Mouse (Mus musculus) heart, embryonic 15.5 days (tissue): ENCODE measurements around the gene Sap30bp. TPM values are rescaled to one million over a fixed set of nuclear protein-coding genes. Genes with fewer than 3 reads are reported as not detected.

Experiments used
- ATAC-seq: fragments of 200-750 bp; cut with Nextera tagmentation; replicated peaks from 2 replicates; pipeline ENCODE4 v1.8.0; 2017; ENCODE audit warnings: low read depth, moderate TSS enrichment; ENCODE audit not compliant: insufficient number of reproducible peaks, insufficient read depth, low FRiP score
- H3K27ac ChIP-seq: fragments of 300-500 bp; sonication (generic); 2 replicates; pipeline ENCODE4 v1.5.1; 2015; ENCODE audit warnings: mild to moderate bottlenecking, inconsistent platforms
- H3K27me3 ChIP-seq: fragments of 300-500 bp; sonication (generic); 2 replicates; pipeline ENCODE4 v1.6.1; 2015; ENCODE audit warnings: inconsistent platforms
- H3K36me3 ChIP-seq: fragments of 300-500 bp; sonication (generic); 2 replicates; pipeline ENCODE4 v1.6.1; 2015; ENCODE audit warnings: mild to moderate bottlenecking, inconsistent platforms
- H3K4me1 ChIP-seq: fragments of 300-500 bp; sonication (generic); replicated peaks from 2 replicates; pipeline ENCODE4 v1.6.1; 2015; ENCODE audit warnings: inconsistent platforms
- H3K4me2 ChIP-seq: fragments of 300-500 bp; sonication (generic); 2 replicates; pipeline ENCODE4 v1.6.1; 2015; ENCODE audit warnings: inconsistent platforms, mild to moderate bottlenecking, moderate library complexity
- H3K4me3 ChIP-seq: fragments of 300-500 bp; sonication (generic); 2 replicates; pipeline ENCODE4 v1.5.1; 2015; ENCODE audit warnings: mild to moderate bottlenecking, inconsistent platforms
- H3K9ac ChIP-seq: fragments of 300-500 bp; sonication (generic); 2 replicates; pipeline ENCODE4 v1.6.1; 2015; ENCODE audit warnings: mild to moderate bottlenecking, inconsistent platforms
- H3K9me3 ChIP-seq: fragments of 300-500 bp; sonication (generic); replicated peaks from 2 replicates; pipeline ENCODE4 v1.6.1; 2016; ENCODE audit warnings: inconsistent platforms
- WGBS: fragments of 180-500 bp; shearing (Covaris S2); methylation state at CpG from one replicate; pipeline ENCODE4 v1.1.7; 2015; ENCODE audit warnings: mixed read lengths; 5-methylcytosine and 5-hydroxymethylcytosine counted together
- polyA plus RNA-seq: library from polyadenylated mRNA; unstranded; fragments of >200 nt; fragmentation: Nextera tagmentation; extraction: Ambion mirVana; gene quantifications from 2 replicates; pipeline ENCODE4 v1.2.1, GENCODE M21; 2015

The Sap30bp gene
- polyA plus RNA-seq, 1 experiment from 2014 or later = 21.4 TPM

DNA sequence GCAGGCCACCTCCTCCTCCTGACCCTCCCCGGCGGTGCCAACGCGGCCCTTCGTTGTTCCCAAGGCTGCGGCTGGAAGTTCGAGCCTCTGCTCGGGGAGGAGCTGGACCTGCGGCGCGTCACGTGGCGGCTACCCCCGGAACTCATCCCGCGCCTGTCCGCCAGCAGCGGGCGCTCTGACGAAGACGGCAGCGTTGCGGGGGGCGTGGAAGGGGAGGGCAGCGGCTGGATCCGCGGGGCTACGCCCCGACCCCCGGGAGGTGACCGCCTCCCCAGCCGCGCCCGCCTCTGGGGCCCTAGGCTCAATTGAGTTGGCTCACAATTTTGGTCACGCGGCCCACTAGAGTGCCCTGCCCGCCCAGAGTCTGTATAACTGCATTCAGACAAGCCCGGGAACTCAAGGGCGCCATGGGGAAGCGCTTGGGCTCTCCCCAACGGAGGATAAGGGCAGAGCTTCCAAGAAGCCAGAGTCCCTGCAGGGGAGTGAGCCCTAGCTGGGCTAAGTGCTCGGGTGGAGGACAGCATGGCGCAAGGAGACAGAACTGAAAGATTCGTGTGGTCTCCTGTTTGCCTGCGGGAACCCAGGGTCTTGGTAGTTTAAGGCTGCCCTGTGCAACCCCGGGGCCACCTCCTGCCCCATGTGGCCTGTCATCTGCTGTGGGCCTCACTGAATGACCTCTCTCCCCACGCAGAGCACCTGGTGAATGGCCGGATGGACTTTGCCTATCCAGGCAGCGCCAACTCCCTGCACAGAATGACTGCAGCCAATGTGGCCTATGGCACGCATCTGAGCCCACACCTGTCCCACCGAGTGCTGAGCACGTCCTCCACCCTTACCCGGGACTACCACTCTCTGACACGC is 72.0 kb downstream of the Sap30bp start:
- peak overlapping the region; percentile 83 for H3K27ac ChIP-seq
- peaks cover 19% of the 10 kb centered on the region for H3K4me1 ChIP-seq
- H3K4me2 ChIP-seq = peak overlapping the region; percentile 86
- H3K9me3 ChIP-seq = no peaks in the 10 kb centered on the region
- 5% methylated on average over 54 of the region's 54 CpGs for WGBS
- peak overlapping the region; percentile 41 for H3K4me3 ChIP-seq
- H3K9ac ChIP-seq = peak overlapping the region; percentile 66
- ATAC-seq = peak; percentile 78
- peaks cover 2% of the 10 kb centered on the region; the same call in 1 of the 2 replicates for H3K27me3 ChIP-seq
- peaks cover 21% of the 10 kb centered on the region for H3K36me3 ChIP-seq

DNA sequence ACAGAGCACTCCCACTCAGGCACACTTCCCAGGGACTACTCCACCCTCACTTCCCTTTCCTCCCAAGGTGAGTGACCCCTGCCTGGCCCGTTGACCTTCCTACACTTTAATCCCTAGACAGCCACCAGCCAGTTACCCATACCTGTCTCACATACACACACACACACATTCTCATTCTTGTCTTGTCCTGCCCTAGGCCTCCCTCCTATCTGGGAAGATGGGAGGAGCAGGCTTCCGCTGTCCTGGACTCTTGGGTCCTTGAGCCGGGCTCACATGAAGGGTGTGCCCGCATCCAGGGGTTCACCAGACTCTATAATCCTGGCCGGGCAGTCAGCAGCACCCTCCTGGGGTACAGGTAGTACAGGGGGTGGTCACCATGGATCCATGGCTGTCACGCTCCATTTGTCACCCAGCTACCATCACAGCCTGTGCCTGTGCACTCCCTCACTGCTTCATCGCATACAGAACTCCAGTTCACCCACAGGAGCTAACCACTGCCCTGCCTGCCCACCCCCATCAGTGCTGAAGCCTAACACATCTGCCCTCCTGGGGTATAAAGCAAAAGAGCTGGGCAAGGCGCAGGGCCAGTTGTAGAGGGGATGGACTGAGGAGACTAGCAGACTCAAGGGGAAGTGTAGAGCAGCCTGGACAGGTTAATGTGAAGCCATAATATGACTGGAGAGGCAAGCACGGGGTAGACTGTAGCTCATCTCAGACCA is 72.8 kb downstream of the Sap30bp start:
- ATAC-seq = no peak

GRCm38 (mm10) chr11:116007095-116007850 is 74.2 kb downstream of the Sap30bp start:
- Histone ChIP-seq H3K9me3 (no peaks in the 10 kb centered on the region), H3K4me1 (peaks cover 30% of the 10 kb centered on the region), H3K36me3 (peaks cover 21% of the 10 kb centered on the region), H3K9ac (no peak overlapping the region), H3K27ac (no peak overlapping the region), H3K27me3 (no peaks in the 10 kb centered on the region), H3K4me3 (no peak overlapping the region), H3K4me2 (no peak overlapping the region)
- 87% methylated on average over 28 of the region's 28 CpGs for WGBS
- ATAC-seq = no peak

More for the DNA sequence above, 72.8 kb downstream of the Sap30bp start:
- peak overlapping the region; percentile 41 for H3K4me3 ChIP-seq
- H3K4me1 ChIP-seq = peaks cover 19% of the 10 kb centered on the region
- WGBS = 70% methylated on average over 9 of the region's 9 CpGs
- H3K27ac ChIP-seq = peak overlapping the region; percentile 83
- H3K36me3 ChIP-seq = peaks cover 21% of the 10 kb centered on the region
- peak overlapping the region; percentile 66 for H3K9ac ChIP-seq
- H3K4me2 ChIP-seq = peak overlapping the region; percentile 86
- no peaks in the 10 kb centered on the region for H3K9me3 ChIP-seq
- H3K27me3 ChIP-seq = no peaks in the 10 kb centered on the region

DNA sequence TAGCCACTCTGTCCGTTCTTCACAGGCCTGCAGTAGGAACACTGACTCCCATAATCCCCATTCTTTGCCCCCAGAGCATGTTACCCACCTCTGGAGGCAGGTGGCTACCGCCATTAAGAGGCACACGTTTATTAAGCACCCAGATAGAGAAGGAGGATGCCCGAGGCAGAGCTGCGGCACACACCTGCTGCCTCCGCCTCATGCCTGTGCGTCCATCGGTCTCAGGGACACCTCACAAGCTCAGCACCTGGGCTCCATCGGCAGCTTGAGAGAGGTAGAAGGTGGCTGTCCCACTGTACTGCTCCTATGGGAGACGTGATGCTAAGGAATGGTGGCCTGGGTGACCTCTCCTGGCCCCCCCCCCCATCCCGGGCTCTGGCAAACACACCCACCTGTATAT is 75.3 kb downstream of the Sap30bp start:
- peaks cover 36% of the 10 kb centered on the region for H3K4me1 ChIP-seq
- H3K4me3 ChIP-seq = no peak overlapping the region
- H3K4me2 ChIP-seq = no peak overlapping the region
- H3K27me3 ChIP-seq = no peaks in the 10 kb centered on the region
- WGBS = 89% methylated on average over 11 of the region's 11 CpGs
- H3K9me3 ChIP-seq = no peaks in the 10 kb centered on the region
- no peak overlapping the region for H3K27ac ChIP-seq
- H3K9ac ChIP-seq = no peak overlapping the region
- ATAC-seq = no peak
- H3K36me3 ChIP-seq = peaks cover 21% of the 10 kb centered on the region

- WGBS = 97% methylated on average over 13 of the region's 13 CpGs
- Histone ChIP-seq H3K9me3 (no peaks in the 10 kb centered on the region), H3K4me3 (no peak overlapping the region), H3K27ac (no peak overlapping the region), H3K4me2 (no peak overlapping the region), H3K27me3 (no peaks in the 10 kb centered on the region), H3K9ac (no peak overlapping the region), H3K4me1 (peaks cover 34% of the 10 kb centered on the region), H3K36me3 (peaks cover 21% of the 10 kb centered on the region)
- ATAC-seq = no peak
Observed at GRCm38 (mm10) chr11:116008832-116009375, 75.8 kb downstream of the Sap30bp start.

DNA sequence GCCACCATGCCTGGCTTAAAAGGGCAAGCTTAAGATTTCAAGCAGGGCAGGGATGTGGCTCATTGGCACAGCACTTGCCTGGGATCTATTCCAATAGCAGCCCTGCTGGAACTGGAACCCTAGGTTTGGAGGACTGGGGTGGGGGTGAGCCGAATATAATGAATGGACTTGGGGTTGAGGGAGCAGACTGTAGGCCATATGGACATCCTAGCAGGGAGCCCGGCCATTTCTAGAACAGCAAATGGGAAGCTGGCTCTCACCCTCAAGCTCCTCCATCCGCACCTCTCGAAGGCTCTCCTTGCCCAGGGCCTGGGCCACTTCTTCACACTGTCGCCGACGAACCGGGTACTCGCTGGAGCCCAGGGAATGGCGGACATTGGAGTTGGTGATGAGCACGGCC is 76.6 kb downstream of the Sap30bp start:
- Histone ChIP-seq H3K9me3 (no peaks in the 10 kb centered on the region), H3K4me1 (peaks cover 29% of the 10 kb centered on the region), H3K27ac (no peak overlapping the region), H3K36me3 (peaks cover 21% of the 10 kb centered on the region), H3K9ac (no peak overlapping the region), H3K4me3 (no peak overlapping the region), H3K4me2 (no peak overlapping the region), H3K27me3 (no peaks in the 10 kb centered on the region)
- no peak for ATAC-seq
- 93% methylated on average over 11 of the region's 11 CpGs for WGBS

GRCm38 (mm10) chr11:116010146-116010545 is 77.1 kb downstream of the Sap30bp start:
- H3K4me2 ChIP-seq = no peak overlapping the region
- no peak overlapping the region for H3K27ac ChIP-seq
- H3K9me3 ChIP-seq = no peaks in the 10 kb centered on the region
- no peak overlapping the region for H3K9ac ChIP-seq
- H3K4me3 ChIP-seq = no peak overlapping the region
- H3K27me3 ChIP-seq = no peaks in the 10 kb centered on the region
- H3K36me3 ChIP-seq = peaks cover 21% of the 10 kb centered on the region
- no peak for ATAC-seq
- 88% methylated on average over 8 of the region's 8 CpGs for WGBS
- H3K4me1 ChIP-seq = peaks cover 26% of the 10 kb centered on the region

- peaks cover 21% of the 10 kb centered on the region for H3K36me3 ChIP-seq
- no peak for ATAC-seq
- no peak overlapping the region for H3K4me3 ChIP-seq
- H3K4me2 ChIP-seq = no peak overlapping the region
- H3K9me3 ChIP-seq = no peaks in the 10 kb centered on the region
- no peaks in the 10 kb centered on the region for H3K27me3 ChIP-seq
- 76% methylated on average over 5 of the region's 5 CpGs for WGBS
- 0 out of 2 replicates have a peak overlapping the region, but pooled peaks have one; percentile 91 for H3K27ac ChIP-seq
- no peak overlapping the region for H3K9ac ChIP-seq
- H3K4me1 ChIP-seq = peaks cover 18% of the 10 kb centered on the region
Observed at GRCm38 (mm10) chr11:116010948-116011347, 77.9 kb downstream of the Sap30bp start.

- Histone ChIP-seq H3K9ac (peak overlapping the region; percentile 82), H3K4me3 (peak overlapping the region; percentile 70), H3K9me3 (no peaks in the 10 kb centered on the region), H3K36me3 (peaks cover 21% of the 10 kb centered on the region), H3K27me3 (no peaks in the 10 kb centered on the region), H3K27ac (peak overlapping the region; percentile 91), H3K4me2 (peak overlapping the region; percentile 83), H3K4me1 (peaks cover 17% of the 10 kb centered on the region)
- no peak for ATAC-seq
- WGBS = 27% methylated on average over 14 of the region's 14 CpGs
Observed at GRCm38 (mm10) chr11:116011529-116012261, 78.6 kb downstream of the Sap30bp start.

DNA sequence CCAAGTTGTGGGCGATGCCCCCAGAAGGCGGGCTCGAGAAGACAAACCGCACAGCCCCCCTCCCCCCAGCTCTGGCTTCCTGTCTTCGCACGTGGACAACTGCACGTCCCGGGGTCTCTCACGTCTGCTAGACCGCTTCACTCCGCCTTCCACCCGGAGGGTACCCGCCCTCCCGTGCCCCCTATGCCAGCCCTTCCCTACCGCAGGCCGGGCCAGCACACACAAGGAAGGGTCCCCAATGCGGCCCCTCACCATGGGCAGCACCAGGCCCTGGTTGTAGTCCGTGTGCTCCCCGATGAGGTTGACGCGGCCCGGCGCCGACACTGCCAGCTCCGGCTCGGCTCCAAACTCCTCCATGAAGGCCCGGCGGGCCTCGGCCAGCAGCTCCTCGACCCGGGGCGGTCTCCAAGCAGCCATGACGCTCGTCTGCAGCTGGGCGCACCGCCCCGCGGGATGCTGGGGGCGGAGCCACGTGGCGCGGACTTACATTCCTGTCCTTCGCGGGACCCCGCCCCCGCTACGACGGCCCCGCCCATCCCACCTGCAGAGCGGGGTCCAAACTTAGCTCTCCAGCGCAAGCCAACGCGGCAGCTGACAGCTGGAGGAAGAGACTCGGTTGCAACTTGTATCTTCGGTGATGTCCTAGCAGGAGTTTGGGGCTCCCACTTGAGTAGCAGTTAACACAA is 79.3 kb downstream of the Sap30bp start, which contains the start of gene Galk1:
Galk1 (minus strand) TSS at position 458 of the 686 bp plus-strand sequence.
- under 1% methylated on average over 55 of the region's 55 CpGs for WGBS
- Histone ChIP-seq H3K4me1 (peaks cover 17% of the 10 kb centered on the region), H3K4me3 (peak within 1 kb of the TSS; percentile 70), H3K4me2 (peak within 1 kb of the TSS; percentile 83), H3K9me3 (no peaks in the 10 kb centered on the region), H3K36me3 (peaks cover 16% of the 10 kb centered on the region), H3K27me3 (no peaks in the 10 kb centered on the region), H3K27ac (peak within 1 kb of the TSS; percentile 91), H3K9ac (peak within 1 kb of the TSS; percentile 82)
- peak; percentile 91 for ATAC-seq
